Mouse (Mus musculus): ENCODE measurements around the gene Serp1. TPM values are rescaled to one million over a fixed set of nuclear protein-coding genes. Genes with fewer than 3 reads are reported as not detected.
"Not testable (repeated sequence)": the region's sequence is repeated elsewhere in the genome, so short reads cannot be mapped to it uniquely, and the experiment has no call there.

Gene Serp1
- total and polyA plus RNA-seq, 3 experiments: 96.4 to 104 (median 103) TPM

DNA sequence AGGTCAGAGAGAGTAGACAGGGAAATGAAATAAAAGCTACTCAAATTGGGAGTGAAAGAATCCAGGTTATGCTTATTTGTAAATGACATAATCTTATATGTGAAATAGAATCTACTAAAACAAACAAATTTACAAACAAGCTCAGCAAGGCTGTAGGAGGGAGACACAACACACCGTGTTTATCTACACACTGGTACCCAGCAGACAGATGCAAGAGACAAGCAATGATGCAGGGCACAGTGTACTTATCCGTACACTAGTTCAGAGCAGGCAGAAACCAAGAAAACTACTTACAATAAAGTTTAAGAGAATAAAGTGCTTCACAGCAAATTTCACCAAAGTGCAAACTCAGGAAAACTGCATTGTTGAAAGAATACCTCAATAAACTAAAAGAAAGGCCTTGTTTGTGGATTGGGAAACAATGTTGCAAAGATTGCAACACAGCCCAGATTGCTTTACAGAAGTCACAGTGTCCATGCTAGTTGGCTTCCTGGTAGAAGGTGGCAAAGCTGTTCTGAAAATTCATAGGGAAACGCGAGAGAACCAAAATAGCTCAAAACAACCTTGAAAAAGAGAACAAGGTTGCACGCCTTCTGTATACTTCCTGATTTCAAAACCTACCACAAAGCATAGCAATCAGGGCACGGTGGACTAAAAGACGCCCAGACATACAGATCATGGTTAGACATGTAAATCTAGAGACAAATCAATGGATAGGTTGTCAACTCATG, 17.5 kb downstream of the Serp1 start:
- peak; percentile 51 for DNase-seq

DNA sequence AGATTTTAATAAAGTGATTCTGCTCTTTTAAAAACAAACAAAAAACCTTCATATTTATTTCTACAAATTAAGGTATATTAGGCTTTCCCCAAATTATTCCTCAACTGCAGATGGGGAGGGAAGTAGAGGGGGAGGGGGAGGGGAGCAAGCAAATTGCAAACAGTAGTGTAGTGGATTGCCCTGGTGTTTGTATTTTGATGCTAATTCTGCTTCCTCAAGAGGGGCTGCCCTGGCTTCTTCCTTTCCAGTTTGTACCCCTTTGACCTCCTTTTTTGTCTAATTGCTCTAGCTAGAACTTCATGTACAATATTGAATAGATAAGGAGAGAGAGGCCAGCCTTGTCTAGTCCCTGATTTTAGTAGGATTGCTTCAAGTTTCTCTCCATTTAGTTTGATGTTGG, 21.0 kb downstream of the Serp1 start:
- no peak for DNase-seq

DNA sequence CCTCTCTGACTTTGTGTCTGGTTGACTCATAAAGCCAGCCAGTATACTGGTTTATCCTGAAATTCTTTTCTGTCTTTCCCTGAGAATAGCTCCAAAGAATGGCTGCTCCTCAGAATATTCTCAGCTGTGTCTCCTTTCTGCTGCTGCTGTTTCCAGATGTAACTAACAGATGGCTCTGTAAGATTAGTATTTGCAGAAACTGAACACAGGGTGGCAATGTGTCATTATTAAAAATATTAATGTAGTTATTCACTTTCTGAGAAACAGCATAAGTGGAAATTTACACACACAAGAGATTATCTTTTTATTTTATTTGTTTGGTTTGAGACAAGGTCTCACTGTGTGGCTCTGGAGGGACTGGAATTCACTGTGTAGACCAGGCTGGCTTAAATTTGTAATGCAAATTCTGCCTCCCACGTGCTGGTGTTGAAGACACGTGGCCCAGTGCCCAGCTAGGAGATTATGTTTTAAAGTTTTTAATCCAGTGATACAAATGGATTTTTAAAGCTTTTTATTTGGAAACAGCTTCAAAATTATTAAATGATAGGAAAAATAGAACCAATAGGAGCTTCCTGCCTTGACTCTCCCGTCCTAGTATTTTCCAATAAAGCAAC, 21.9 kb downstream of the Serp1 start:
- DNase-seq: no peak

DNA sequence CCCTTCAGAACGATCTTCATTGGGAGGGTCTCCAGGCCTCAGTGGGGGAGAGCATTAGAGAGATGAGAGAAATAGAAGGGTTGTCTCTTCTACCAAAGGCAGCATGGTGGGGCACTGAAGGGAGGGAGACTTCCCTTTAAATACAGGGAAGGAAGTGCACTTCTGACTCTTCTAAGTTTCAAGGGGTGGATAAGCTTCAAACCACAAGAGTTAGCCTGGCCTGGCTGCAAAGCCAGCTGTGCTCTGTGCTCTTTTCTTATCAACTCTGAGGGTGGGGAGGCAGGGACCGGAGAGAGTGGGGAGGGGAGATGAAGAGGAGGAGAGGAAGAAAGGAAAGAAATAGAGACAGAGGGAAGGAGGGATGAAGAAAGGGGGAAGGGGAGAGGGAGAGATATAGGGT, 23.7 kb downstream of the Serp1 start:
- no peak for DNase-seq

DNA sequence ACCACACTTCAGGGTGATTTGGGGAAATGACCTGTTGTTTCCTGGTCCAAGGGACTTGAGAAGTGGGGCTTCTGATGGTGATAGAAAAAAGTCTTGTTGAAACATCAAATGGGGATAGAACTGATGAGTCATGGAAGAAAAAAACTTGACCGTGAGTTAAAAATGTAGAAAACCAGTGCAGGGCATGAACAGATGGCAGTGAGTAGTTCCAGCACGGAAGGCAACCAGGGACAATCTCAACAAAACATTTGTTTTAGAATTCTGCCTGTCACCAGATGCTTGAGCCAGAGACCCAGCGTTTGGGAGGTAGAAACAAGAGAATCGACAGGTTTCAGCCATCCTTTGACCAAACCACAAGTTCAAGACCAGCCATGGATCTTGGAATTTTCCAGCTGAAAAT, 32.1 kb downstream of the Serp1 start:
- no peak for DNase-seq

DNA sequence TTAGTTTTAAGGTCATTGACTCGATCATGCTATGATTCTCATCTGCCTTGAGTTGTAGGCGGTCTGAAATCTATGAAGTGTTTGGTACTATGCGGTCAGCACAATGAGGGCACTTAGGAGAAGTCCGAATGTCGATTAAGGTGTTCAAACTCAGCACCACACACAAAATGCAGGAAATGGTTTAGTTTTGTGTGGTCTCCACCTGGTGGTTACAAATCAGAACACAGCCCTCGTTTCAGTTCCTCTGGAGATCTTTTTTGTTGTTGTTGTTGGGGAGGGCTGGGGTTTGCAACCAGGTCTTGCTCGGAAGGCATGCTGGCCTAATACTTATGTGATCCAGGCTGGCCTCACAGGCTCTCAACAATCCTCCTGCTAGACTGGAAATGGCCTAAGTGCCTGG, 34.9 kb downstream of the Serp1 start:
- DNase-seq: no peak

DNA sequence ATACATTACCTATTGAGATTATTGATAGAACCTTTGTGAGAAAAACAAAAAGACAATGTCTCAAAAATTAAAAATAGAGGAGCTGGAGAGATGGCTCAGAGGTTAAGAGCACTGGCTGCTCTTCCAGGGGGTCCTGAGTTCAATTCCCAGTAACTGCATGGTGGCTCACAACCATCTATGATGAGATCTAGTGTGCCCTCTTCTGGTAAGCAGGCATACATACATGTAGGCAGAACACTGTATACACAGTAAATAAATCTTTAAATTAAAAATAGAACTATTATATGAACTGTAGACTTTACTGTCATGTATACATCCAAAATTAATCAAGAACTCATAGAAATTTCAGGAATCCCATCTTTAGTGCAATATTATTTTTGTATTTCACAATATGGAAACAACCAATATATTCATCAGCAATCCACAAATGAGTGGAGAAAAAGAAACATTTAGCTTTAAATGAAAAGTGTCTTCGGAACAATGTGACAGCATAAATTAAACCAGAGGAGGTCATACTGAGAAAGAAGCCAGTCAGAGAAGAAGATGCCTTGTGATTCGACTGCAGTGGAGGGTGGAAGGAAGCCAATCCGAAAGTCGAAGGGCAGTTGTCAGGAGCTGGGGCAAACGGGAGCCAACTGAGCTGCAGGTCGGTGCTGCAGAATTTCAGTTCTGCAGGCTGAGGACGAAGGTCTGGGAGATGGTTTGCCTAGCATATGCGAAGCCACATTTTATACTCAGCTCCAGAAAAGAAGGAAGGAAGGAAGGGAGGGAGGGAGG, 37.5 kb downstream of the Serp1 start:
- peak; percentile 33 for DNase-seq

DNA sequence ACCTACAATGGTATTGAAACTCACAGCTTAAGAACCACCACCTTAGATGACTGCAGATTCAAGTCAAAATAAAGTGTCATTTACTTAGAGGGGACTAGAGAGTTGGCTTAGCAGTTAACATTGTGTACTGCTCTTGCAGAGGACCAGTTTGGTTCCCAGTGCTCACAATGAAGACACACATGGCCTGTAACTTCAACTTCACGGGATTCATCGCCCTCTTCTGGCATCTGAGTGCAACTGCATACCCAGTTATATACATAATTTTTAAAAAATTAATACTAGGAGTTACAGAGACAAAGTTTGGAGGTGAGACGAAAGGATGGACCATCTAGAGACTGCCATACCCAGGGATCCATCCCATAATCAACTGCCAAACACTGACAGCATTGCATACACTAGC, 38.6 kb downstream of the Serp1 start:
- no peak for DNase-seq

DNA sequence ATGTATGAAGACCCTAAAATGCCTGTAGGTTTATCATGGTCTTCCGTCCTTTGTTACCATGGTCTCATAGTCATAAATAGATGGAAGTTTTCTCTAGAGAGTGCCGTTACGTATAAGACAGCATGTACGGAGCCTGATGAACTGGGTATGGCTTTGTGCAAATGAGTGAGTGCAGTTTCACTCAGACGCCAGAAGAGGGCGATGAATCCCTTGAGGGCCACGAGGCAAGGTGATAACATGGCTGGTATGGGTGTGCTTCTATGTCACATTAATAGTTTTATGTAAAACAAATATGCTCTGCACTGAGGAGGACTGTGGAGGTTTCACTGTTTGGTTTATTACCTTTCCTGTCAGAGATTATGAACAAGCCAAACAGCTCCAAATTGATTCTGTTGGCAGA, 39.8 kb downstream of the Serp1 start:
- no peak for DNase-seq

DNA sequence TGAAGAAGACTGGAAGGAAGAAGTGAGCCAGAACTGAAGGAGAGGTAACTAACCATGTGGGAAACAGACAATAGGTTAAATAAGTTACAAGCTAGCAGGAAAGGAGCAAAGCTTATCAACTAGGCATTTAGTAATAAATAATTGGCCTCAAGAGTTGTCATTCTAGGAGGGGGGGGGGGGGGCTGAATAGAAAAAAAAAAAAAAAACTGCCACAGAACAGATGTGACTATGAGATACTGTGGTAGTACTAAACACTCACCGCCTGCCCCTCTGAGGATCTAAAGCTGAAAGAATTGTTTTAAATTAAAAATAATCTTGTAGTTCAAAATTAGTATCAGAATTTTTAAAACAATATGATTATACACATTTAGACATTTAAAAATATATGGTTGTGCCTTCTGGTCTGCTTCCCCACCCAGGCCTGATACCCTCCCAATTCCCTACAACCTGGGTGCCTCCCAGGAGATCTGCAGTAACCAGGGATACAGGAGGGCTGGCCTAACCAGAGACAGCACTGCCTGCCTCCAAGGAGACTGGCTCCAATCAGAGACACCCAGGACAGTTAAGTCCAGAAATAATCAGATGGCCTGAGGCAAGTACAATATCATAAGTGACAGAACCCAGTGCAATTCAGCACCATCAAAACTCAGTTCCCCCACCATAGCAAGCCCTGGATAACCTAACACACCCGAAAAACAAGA, 46.8 kb downstream of the Serp1 start:
- DNase-seq: no peak

DNA sequence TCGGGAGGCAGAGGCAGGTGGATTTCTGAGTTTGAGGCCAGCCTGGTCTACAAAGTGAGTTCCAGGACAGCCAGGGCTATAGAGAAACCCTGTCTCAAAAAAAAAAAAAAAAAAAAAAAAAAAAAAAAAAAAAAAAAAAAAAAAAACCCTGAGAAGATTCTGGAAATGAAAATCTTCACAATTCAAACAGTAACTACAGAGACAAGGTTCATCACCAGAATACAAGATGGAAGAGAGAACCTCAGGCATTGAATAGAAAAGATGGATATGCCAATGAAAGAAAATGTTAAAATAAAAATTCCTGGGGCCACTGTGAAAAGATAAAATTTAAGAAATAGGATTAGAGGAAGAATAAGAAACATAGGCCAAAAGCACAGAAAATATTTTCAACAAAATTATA, 50.4 kb downstream of the Serp1 start:
- not testable (repeated sequence) for DNase-seq

Other genes with a start within 250 kb of the Serp1 start
- 10 to 100 TPM; 31.0 to 39.8 TPM for gene Tsc22d2, start 111.2 kb downstream of the Serp1 start, total RNA-seq (2021)
- gene Tsc22d2, start 111.2 kb downstream of the Serp1 start, polyA plus RNA-seq (2012; rRNA removed): 44.8 and 49.5 TPM in 2 replicates
- 10 to 100 TPM; 47.1 to 49.9 TPM for gene Eif2a, start 71 bp downstream of the Serp1 start, total RNA-seq (2021)
- gene Eif2a, start 71 bp downstream of the Serp1 start, polyA plus RNA-seq (2012; rRNA removed): 0.74 and 1.0 TPM in 2 replicates
- 100 to 1,000 TPM; 125 to 149 TPM for gene Selenot, start 50.7 kb upstream of the Serp1 start, total RNA-seq (2021)
- 23.5 and 26.2 TPM in 2 replicates for gene Selenot, start 50.7 kb upstream of the Serp1 start, polyA plus RNA-seq (2012; rRNA removed)
- under 1 TPM; 0.12 to 0.21 TPM for gene Erich6, start 111.3 kb upstream of the Serp1 start, total RNA-seq (2021)
- gene Erich6, start 111.3 kb upstream of the Serp1 start, polyA plus RNA-seq (2012; rRNA removed): not detected in 2 replicates
- 10 to 100 TPM; 14.4 to 28.6 TPM for gene Siah2, start 166.5 kb upstream of the Serp1 start, total RNA-seq (2021)
- gene Siah2, start 166.5 kb upstream of the Serp1 start, polyA plus RNA-seq (2012; rRNA removed): 36.0 and 52.3 TPM in 2 replicates